Mouse (Mus musculus) layer of hippocampus, adult 9-11 months (tissue): ENCODE measurements around the gene Zic2.
"Not testable (repeated sequence)": the region's sequence is repeated elsewhere in the genome, so short reads cannot be mapped to it uniquely, and the experiment has no call there.

Experiments
- DNase-seq: peaks from one replicate; pipeline ENCODE4 v3.0.0; 2022

Gene Zic2

GRCm38 (mm10) chr14:122474891-122475556, at the start of gene Zic2:
Zic2 (plus strand) TSS chr14:122475435.
- DNase-seq: peak; percentile 57

- DNase-seq: no peak
Observed at GRCm38 (mm10) chr14:122426529-122427203, 48.6 kb upstream of the Zic2 start.

- DNase-seq: no peak
Observed at GRCm38 (mm10) chr14:122427204-122427560, 48.1 kb upstream of the Zic2 start.

- DNase-seq: no peak
Observed at GRCm38 (mm10) chr14:122427654-122428053, 47.6 kb upstream of the Zic2 start.

GRCm38 (mm10) chr14:122432558-122432957, 42.7 kb upstream of the Zic2 start:
- DNase-seq: no peak

- DNase-seq: no peak
Observed at GRCm38 (mm10) chr14:122434039-122434438, 41.2 kb upstream of the Zic2 start.

GRCm38 (mm10) chr14:122436850-122437249, 38.4 kb upstream of the Zic2 start:
- no peak for DNase-seq

- DNase-seq: no peak
Observed at GRCm38 (mm10) chr14:122449601-122450495, 25.4 kb upstream of the Zic2 start.

- no peak for DNase-seq
Observed at GRCm38 (mm10) chr14:122450496-122451382, 24.5 kb upstream of the Zic2 start, which contains the start of gene Gm5089. Gm5089 (minus strand) TSS chr14:122451115.

- DNase-seq: no peak
Observed at GRCm38 (mm10) chr14:122451551-122452145, 23.6 kb upstream of the Zic2 start.

- DNase-seq: no peak
Observed at GRCm38 (mm10) chr14:122452701-122453387, 22.4 kb upstream of the Zic2 start.

GRCm38 (mm10) chr14:122453388-122453995, 21.7 kb upstream of the Zic2 start:
- no peak for DNase-seq

GRCm38 (mm10) chr14:122453996-122454738, 21.1 kb upstream of the Zic2 start:
- DNase-seq: no peak

GRCm38 (mm10) chr14:122454901-122455561, 20.2 kb upstream of the Zic2 start:
- no peak for DNase-seq

- DNase-seq: no peak
Observed at GRCm38 (mm10) chr14:122455562-122455958, 19.7 kb upstream of the Zic2 start.

- not testable (repeated sequence) for DNase-seq
Observed at GRCm38 (mm10) chr14:122459332-122459731, 15.9 kb upstream of the Zic2 start.

GRCm38 (mm10) chr14:122459776-122460175, 15.5 kb upstream of the Zic2 start:
- DNase-seq: no peak

- no peak for DNase-seq
Observed at GRCm38 (mm10) chr14:122460226-122460625, 15.0 kb upstream of the Zic2 start.

- no peak for DNase-seq
Observed at GRCm38 (mm10) chr14:122461500-122461899, 13.7 kb upstream of the Zic2 start.

GRCm38 (mm10) chr14:122461966-122462365, 13.3 kb upstream of the Zic2 start:
- DNase-seq: no peak
